Mouse (Mus musculus) R1 (cell line): ENCODE data around the gene Slc23a4.

Experiments used
- DNase-seq: peaks from one replicate; pipeline ENCODE4 v3.0.0-alpha.2; 2018; ENCODE audit warnings: low read depth, low spot score

Gene Slc23a4

GRCm38 (mm10) chr6:34988081-34988761 is at the start of gene Slc23a4:
Gene Slc23a4, minus strand, starts transcription at chr6:34988404.
- peak; percentile 74 for DNase-seq

- no peak for DNase-seq
Measured at GRCm38 (mm10) chr6:35033341-35033740, 45.1 kb upstream of the Slc23a4 start.

GRCm38 (mm10) chr6:35032704-35033103 is 44.5 kb upstream of the Slc23a4 start:
- DNase-seq = no peak

- no peak for DNase-seq
Measured at GRCm38 (mm10) chr6:35030811-35031210, 42.6 kb upstream of the Slc23a4 start.

GRCm38 (mm10) chr6:35030226-35030625 is 42.0 kb upstream of the Slc23a4 start:
- no peak for DNase-seq

- DNase-seq = no peak
Measured at GRCm38 (mm10) chr6:35028023-35028422, 39.8 kb upstream of the Slc23a4 start.

- peak; percentile 78 for DNase-seq
Measured at GRCm38 (mm10) chr6:35027257-35027656, 39.1 kb upstream of the Slc23a4 start.

GRCm38 (mm10) chr6:35016624-35017023 is 28.4 kb upstream of the Slc23a4 start:
- no peak for DNase-seq

GRCm38 (mm10) chr6:35011953-35012352 is 23.7 kb upstream of the Slc23a4 start:
- no peak for DNase-seq

GRCm38 (mm10) chr6:35010705-35011104 is 22.5 kb upstream of the Slc23a4 start:
- DNase-seq = peak; percentile 68

- no peak for DNase-seq
Measured at GRCm38 (mm10) chr6:35002261-35002669, 14.1 kb upstream of the Slc23a4 start.

GRCm38 (mm10) chr6:34999101-34999500 is 10.9 kb upstream of the Slc23a4 start:
- peak; percentile 60 for DNase-seq

- DNase-seq = no peak
Measured at GRCm38 (mm10) chr6:34996496-34996895, 8.3 kb upstream of the Slc23a4 start.

GRCm38 (mm10) chr6:34995265-34995681 is 7.1 kb upstream of the Slc23a4 start:
- DNase-seq = peak; percentile 97

- no peak for DNase-seq
Measured at GRCm38 (mm10) chr6:34994692-34995091, 6.5 kb upstream of the Slc23a4 start.

GRCm38 (mm10) chr6:34989263-34989662 is 1.1 kb upstream of the Slc23a4 start:
- DNase-seq = no peak

GRCm38 (mm10) chr6:34987085-34987645 is 1.0 kb downstream of the Slc23a4 start:
- DNase-seq = no peak

GRCm38 (mm10) chr6:34980661-34981060 is 7.5 kb downstream of the Slc23a4 start:
- no peak for DNase-seq

- no peak for DNase-seq
Measured at GRCm38 (mm10) chr6:34979291-34979690, 8.9 kb downstream of the Slc23a4 start.

- DNase-seq = no peak
Measured at GRCm38 (mm10) chr6:34971181-34971580, 17.0 kb downstream of the Slc23a4 start.

GRCm38 (mm10) chr6:34965819-34966539 is 22.2 kb downstream of the Slc23a4 start:
- DNase-seq = no peak

- DNase-seq = no peak
Measured at GRCm38 (mm10) chr6:34964550-34964949, 23.7 kb downstream of the Slc23a4 start.

GRCm38 (mm10) chr6:34959131-34959530 is 29.1 kb downstream of the Slc23a4 start:
- no peak for DNase-seq
